Mouse (Mus musculus) forebrain, embryonic 16.5 days (tissue): ENCODE results near the gene Tmem38b. TPM values are rescaled to one million over a fixed set of nuclear protein-coding genes. Genes with fewer than 3 reads are reported as not detected.

Experiments
- ATAC-seq: fragments of 200-750 bp; cut with Nextera tagmentation; 2 replicates; pipeline ENCODE4 v1.8.0; 2017; ENCODE audit warnings: mild to moderate bottlenecking, moderate library complexity
- H3K27ac ChIP-seq: fragments of 300-500 bp; sonication (generic); 2 replicates; pipeline ENCODE4 v1.5.1; 2014; ENCODE audit warnings: low read length, control low read depth
- H3K27me3 ChIP-seq: fragments of 300-500 bp; sonication (generic); replicated peaks from 2 replicates; pipeline ENCODE4 v1.6.1; 2014; ENCODE audit warnings: low read length; ENCODE audit not compliant: control insufficient read depth, insufficient read depth
- H3K36me3 ChIP-seq: fragments of 300-500 bp; sonication (generic); 2 replicates; pipeline ENCODE4 v1.6.1; 2014; ENCODE audit not compliant: control insufficient read depth, insufficient read depth
- H3K4me1 ChIP-seq: fragments of 300-500 bp; sonication (generic); replicated peaks from 2 replicates; pipeline ENCODE4 v1.6.1; 2014; ENCODE audit warnings: low read length; ENCODE audit not compliant: control insufficient read depth, insufficient read depth
- H3K4me2 ChIP-seq: fragments of 300-500 bp; sonication (generic); 2 replicates; pipeline ENCODE4 v1.6.1; 2014; ENCODE audit warnings: mild to moderate bottlenecking, low read length, control low read depth
- H3K4me3 ChIP-seq: fragments of 300-500 bp; sonication (generic); replicated peaks from 2 replicates; pipeline ENCODE4 v1.5.1; 2014; ENCODE audit warnings: mild to moderate bottlenecking, low read length, control low read depth
- H3K9ac ChIP-seq: fragments of 300-500 bp; sonication (generic); replicated peaks from 2 replicates; pipeline ENCODE4 v1.6.1; 2014; ENCODE audit warnings: low read depth, low read length, control low read depth
- H3K9me3 ChIP-seq: fragments of 300-500 bp; sonication (generic); 2 replicates; pipeline ENCODE4 v1.6.1; 2016; ENCODE audit warnings: low read length; ENCODE audit not compliant: control insufficient read depth
- WGBS: fragments of 180-500 bp; shearing (Covaris S2); extraction: QIAGEN DNeasy Blood & Tissue Kit; methylation state at CpG from one replicate; pipeline ENCODE4 v1.1.7; 2014; 5-methylcytosine and 5-hydroxymethylcytosine counted together
- polyA plus RNA-seq: library from polyadenylated mRNA; unstranded; fragments of >200 nt; fragmentation: Nextera tagmentation; extraction: Ambion mirVana; gene quantifications from 2 replicates; pipeline ENCODE4 v1.2.1, GENCODE M21; 2015

The Tmem38b gene
- polyA plus RNA-seq, 1 experiment from 2014 or later: 6.8 TPM

DNA sequence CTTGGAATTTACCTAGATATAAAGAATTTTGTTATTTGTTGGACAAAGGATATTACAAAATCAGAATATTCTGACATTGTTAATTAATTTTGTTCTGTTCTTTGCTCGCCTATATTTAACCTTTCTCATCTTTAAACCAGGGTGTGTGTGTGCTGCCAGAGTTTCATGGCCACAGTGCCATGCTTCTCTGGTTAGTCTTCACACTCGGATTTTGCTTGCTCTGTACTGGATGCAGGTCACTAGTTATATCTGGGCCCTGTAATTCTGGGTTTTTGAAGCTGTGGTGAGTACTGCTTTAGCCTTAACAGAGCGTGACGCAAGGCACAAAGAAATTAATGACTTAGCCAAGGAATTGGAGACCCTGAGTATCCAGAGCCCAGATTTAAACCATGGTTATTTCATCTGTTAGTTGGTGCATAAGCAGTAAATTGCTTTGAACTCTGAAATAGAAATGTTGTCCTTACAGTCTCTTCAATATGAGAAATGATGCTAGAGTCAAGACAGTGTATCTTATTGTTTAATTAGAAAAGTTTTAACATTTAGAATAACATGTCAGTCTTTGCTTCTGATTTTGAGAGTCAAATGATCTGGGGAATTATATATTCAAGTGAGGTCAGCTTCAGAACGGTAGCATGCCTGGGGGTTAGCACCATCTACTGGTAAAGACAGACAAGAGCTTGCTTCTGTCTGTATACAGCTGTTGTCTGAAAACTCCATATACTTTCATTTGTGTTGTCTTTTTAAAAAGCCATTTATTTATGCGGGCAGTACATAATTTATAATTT lies 19.2 kb downstream of the Tmem38b start:
- Histone ChIP-seq H3K9me3 (no peaks in the 10 kb centered on the region), H3K27me3 (no peaks in the 10 kb centered on the region), H3K27ac (no peak overlapping the region), H3K4me3 (no peak overlapping the region), H3K4me2 (no peak overlapping the region), H3K36me3 (no peaks in the 10 kb centered on the region), H3K9ac (no peak overlapping the region), H3K4me1 (no peaks in the 10 kb centered on the region)
- ATAC-seq: peak; percentile 82
- WGBS: 50% methylated on average over 6 of the region's 6 CpGs

DNA sequence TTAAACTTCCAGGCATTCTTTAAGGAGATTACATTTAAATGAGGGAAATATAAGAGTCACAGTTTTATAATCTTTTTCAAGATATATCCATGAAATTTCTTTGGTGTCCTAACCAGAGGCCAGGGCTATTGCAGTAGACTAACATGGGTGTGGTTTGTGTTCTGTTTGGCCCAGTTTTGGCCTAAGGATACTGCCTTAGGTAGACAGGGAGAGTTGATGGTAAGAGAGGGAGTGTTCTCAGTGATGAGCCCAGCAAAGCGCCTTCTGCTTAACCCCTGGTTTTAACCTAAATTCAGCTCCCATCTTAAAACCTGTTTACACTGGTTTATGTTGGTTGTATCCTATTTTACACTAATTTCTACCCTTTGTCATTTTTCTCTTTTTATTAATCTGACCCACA lies 19.8 kb downstream of the Tmem38b start:
- no peak overlapping the region for H3K27ac ChIP-seq
- H3K4me2 ChIP-seq: no peak overlapping the region
- ATAC-seq: no peak
- H3K27me3 ChIP-seq: no peaks in the 10 kb centered on the region
- H3K36me3 ChIP-seq: no peaks in the 10 kb centered on the region
- 97% methylated on average over 1 of the region's 1 CpGs for WGBS
- no peaks in the 10 kb centered on the region for H3K9me3 ChIP-seq
- H3K4me3 ChIP-seq: no peak overlapping the region
- H3K9ac ChIP-seq: no peak overlapping the region
- H3K4me1 ChIP-seq: no peaks in the 10 kb centered on the region

DNA sequence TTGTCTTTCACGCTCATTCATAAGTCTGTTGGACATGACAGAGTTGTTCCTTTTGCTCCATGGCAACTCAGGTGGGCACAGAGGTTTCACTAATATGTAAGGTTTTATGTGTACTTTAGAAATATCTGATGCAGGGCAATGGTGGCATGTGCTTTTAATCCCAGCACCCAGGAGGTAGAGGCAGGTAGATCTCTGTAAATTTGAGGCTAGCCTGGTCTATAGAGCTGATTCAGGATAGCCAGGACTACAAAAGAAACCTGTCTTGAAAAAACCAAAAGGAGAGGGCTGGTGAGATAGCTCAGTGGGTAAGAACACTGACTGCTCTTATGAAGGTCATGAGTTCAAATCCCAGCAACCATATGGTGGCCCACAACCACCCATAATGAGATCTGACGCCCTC lies 20.5 kb downstream of the Tmem38b start:
- H3K4me3 ChIP-seq: no peak overlapping the region
- no peaks in the 10 kb centered on the region for H3K27me3 ChIP-seq
- no peaks in the 10 kb centered on the region for H3K4me1 ChIP-seq
- no peaks in the 10 kb centered on the region for H3K9me3 ChIP-seq
- no peak overlapping the region for H3K4me2 ChIP-seq
- no peak for ATAC-seq
- H3K36me3 ChIP-seq: no peaks in the 10 kb centered on the region
- no peak overlapping the region for H3K9ac ChIP-seq
- no peak overlapping the region for H3K27ac ChIP-seq
- 65% methylated on average over 2 of the region's 2 CpGs for WGBS

DNA sequence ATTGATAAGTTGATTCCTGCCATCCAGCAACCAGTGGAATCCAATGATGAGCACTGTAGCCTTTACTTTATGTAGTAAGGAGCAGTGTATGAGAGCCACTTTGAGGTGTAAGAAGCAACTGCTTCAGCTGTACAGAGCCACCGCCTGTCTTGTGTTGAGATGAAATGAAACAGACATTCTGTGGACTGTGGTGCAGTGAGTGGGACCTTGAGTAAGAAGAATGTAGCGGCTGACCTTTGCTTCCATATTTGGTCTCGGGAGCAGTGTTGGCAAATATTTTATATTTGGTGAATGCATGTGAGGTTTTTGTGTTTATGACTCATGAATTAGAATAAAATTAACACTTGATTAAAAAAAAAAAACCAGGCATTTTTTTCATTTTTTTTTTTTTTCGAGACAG lies 21.7 kb downstream of the Tmem38b start:
- no peaks in the 10 kb centered on the region for H3K27me3 ChIP-seq
- no peak overlapping the region for H3K9ac ChIP-seq
- H3K9me3 ChIP-seq: no peaks in the 10 kb centered on the region
- H3K4me3 ChIP-seq: no peak overlapping the region
- H3K27ac ChIP-seq: no peak overlapping the region
- H3K4me2 ChIP-seq: no peak overlapping the region
- no peak for ATAC-seq
- no peaks in the 10 kb centered on the region for H3K36me3 ChIP-seq
- H3K4me1 ChIP-seq: no peaks in the 10 kb centered on the region
- WGBS: 92% methylated on average over 4 of the region's 4 CpGs

DNA sequence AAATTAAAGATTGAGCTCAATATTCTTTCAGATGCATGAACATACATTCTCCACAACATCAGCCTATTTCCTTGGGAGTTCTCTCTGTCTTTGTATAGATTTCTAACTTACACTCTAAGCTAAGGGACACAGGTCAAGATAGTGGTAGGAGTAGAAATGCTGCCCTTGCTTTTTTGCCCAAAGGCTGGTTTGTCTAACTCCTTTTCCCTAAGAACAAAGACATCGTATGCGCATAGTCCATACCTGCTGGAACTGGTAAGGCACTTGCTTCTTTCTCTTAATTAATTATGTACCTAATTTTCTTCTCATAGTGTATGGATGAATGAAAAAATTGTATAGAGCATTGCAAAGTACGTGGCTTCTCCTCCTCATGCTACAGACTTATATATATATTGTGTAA lies 22.5 kb downstream of the Tmem38b start:
- Histone ChIP-seq H3K9ac (no peak overlapping the region), H3K27ac (no peak overlapping the region), H3K36me3 (no peaks in the 10 kb centered on the region), H3K4me3 (no peak overlapping the region), H3K4me2 (no peak overlapping the region), H3K4me1 (no peaks in the 10 kb centered on the region), H3K27me3 (no peaks in the 10 kb centered on the region), H3K9me3 (no peaks in the 10 kb centered on the region)
- WGBS: 89% methylated on average over 3 of the region's 3 CpGs
- no peak for ATAC-seq

DNA sequence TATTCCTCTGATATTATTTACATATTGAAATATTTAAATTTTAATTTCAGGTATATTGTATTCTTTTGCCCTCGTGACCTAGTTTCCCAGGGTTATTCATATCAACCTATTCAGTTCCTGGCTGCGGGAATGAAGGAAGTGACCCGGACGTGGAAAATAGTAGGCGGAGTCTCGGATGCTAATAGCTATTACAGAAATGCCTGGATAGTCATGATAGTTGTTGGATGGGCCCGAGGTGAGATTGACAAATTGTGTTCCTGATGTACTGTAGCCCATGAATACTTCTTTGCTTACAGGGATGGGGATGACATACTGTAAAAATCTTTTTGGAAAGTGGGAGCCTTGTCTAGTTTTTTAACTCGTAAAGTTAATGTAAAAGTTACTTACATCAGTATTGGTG lies 23.0 kb downstream of the Tmem38b start:
- no peaks in the 10 kb centered on the region for H3K9me3 ChIP-seq
- H3K9ac ChIP-seq: no peak overlapping the region
- H3K4me1 ChIP-seq: no peaks in the 10 kb centered on the region
- no peak overlapping the region for H3K4me2 ChIP-seq
- no peak for ATAC-seq
- WGBS: 90% methylated on average over 8 of the region's 8 CpGs
- no peak overlapping the region for H3K4me3 ChIP-seq
- H3K27me3 ChIP-seq: no peaks in the 10 kb centered on the region
- no peak overlapping the region for H3K27ac ChIP-seq
- H3K36me3 ChIP-seq: no peaks in the 10 kb centered on the region

DNA sequence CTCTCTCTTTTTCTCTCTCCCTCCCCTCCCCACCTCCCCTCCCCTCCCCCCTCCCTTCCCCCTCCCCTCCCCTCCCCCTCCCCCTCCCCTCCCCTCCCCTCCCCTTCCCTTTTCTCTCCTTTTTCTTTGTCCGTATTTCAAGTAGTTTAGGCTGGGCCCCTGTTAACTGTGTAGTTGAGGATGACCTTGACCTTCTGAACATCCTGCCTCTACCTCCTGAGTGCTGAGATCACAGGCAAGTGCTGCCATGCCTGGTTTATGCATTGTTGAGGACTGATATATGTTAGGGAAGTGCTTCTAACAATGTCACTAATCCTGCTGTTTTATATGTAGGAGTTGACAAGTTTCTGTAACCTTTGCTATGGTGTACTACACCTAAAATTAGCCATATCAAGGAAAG lies 24.0 kb downstream of the Tmem38b start:
- H3K27me3 ChIP-seq: no peaks in the 10 kb centered on the region
- WGBS: no CpG with 5 or more reads among the region's 1 CpGs
- H3K27ac ChIP-seq: no peak overlapping the region
- no peaks in the 10 kb centered on the region for H3K36me3 ChIP-seq
- H3K9me3 ChIP-seq: no peaks in the 10 kb centered on the region
- H3K4me2 ChIP-seq: no peak overlapping the region
- H3K9ac ChIP-seq: no peak overlapping the region
- no peak overlapping the region for H3K4me3 ChIP-seq
- H3K4me1 ChIP-seq: no peaks in the 10 kb centered on the region
- ATAC-seq: no peak

DNA sequence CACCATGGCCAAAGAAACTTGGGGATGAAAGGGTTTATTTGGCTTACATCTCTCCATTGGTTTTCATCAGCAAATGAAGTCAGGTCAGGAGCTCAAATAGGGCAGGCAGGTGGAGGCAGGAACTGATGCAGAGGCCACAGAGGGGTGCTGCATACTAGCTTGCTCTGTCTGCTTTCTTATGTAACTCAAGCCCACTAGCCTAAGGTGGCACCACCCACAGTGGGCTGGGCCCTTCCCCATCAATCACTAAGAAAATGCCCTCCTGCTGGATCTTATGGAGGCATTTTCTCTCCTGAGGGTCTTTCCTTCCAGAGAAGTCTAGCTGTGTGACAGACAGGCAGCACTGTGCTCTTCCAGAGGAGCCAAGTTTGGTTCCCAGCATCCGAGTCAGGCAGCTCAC lies 27.5 kb downstream of the Tmem38b start:
- Histone ChIP-seq H3K36me3 (no peaks in the 10 kb centered on the region), H3K9me3 (no peaks in the 10 kb centered on the region), H3K9ac (no peak overlapping the region), H3K4me2 (no peak overlapping the region), H3K4me3 (no peak overlapping the region), H3K27me3 (no peaks in the 10 kb centered on the region), H3K27ac (no peak overlapping the region), H3K4me1 (no peaks in the 10 kb centered on the region)
- no peak for ATAC-seq
- WGBS: 75% methylated on average over 1 of the region's 1 CpGs

DNA sequence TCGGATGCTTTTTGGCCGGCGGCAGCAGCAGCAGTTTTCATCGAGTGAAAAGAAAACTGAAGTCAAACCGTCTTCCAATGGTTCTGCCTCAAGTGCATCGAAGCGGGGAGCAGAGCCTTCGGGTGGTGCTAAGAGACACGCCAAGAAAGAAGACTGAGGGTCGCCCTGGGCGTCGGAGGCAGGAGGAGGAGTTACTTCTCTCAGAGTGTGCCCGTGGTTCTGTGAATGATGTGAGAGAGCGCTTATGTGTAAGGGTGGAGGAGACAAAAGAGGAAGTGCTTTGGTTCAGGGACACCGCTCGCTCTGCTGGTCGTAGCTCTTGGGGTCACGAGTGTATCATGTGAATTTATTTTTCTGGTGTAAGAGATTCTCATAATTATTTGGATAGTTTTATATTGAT lies 34.1 kb downstream of the Tmem38b start:
- 48% methylated on average over 18 of the region's 18 CpGs for WGBS
- ATAC-seq: no peak
- Histone ChIP-seq H3K27ac (no peak overlapping the region), H3K4me3 (no peak overlapping the region), H3K9me3 (no peaks in the 10 kb centered on the region), H3K27me3 (no peaks in the 10 kb centered on the region), H3K9ac (no peak overlapping the region), H3K4me1 (no peaks in the 10 kb centered on the region), H3K36me3 (no peaks in the 10 kb centered on the region), H3K4me2 (no peak overlapping the region)

DNA sequence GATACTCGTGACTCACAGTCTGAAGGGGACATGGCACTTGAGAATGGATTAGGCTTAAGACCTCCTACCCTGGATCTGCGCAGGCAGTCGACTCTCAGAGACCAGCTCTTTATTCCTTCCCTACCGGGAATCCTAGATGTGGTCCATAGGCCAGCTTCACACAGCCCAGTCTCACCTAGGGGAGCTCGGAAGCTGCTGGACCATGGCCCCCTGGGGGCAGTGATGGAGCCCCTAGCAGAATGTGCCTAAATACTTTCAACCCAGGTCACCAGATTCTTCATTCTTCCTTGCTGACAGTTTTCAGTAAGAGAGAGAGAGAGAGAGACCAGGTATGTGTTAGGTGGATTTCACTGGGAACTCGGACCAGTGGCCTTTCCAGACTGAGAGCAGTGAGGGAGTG lies 36.3 kb downstream of the Tmem38b start:
- no peak overlapping the region for H3K27ac ChIP-seq
- no peak overlapping the region for H3K4me2 ChIP-seq
- ATAC-seq: no peak
- no peaks in the 10 kb centered on the region for H3K4me1 ChIP-seq
- H3K36me3 ChIP-seq: no peaks in the 10 kb centered on the region
- no peaks in the 10 kb centered on the region for H3K9me3 ChIP-seq
- H3K27me3 ChIP-seq: no peaks in the 10 kb centered on the region
- H3K4me3 ChIP-seq: no peak overlapping the region
- H3K9ac ChIP-seq: no peak overlapping the region
- 77% methylated on average over 6 of the region's 6 CpGs for WGBS
